Mouse (Mus musculus) hindlimb bud, embryonic 11.5 days (tissue): ENCODE data around the gene Col25a1.

Source experiments
- DNase-seq: peaks from one replicate; pipeline ENCODE4 v3.0.0-alpha.2; 2012; ENCODE audit warnings: low read depth, low spot score; ENCODE audit errors: extremely low spot score

Col25a1 gene

GRCm38 (mm10) chr3:130241924-130242323, 110.6 kb downstream of the Col25a1 start:
- DNase-seq = no peak

GRCm38 (mm10) chr3:130242647-130243296, 111.5 kb downstream of the Col25a1 start:
- no peak for DNase-seq

GRCm38 (mm10) chr3:130252355-130252754, 121.1 kb downstream of the Col25a1 start:
- no peak for DNase-seq

- DNase-seq = no peak
Observed at GRCm38 (mm10) chr3:130256059-130256458, 124.8 kb downstream of the Col25a1 start.

- no peak for DNase-seq
Observed at GRCm38 (mm10) chr3:130256610-130257009, 125.3 kb downstream of the Col25a1 start.

- no peak for DNase-seq
Observed at GRCm38 (mm10) chr3:130259670-130260069, 128.4 kb downstream of the Col25a1 start.

GRCm38 (mm10) chr3:130260316-130260715, 129.0 kb downstream of the Col25a1 start:
- DNase-seq = no peak

GRCm38 (mm10) chr3:130265104-130265503, 133.8 kb downstream of the Col25a1 start:
- no peak for DNase-seq

- no peak for DNase-seq
Observed at GRCm38 (mm10) chr3:130270509-130270908, 139.2 kb downstream of the Col25a1 start.

- DNase-seq = no peak
Observed at GRCm38 (mm10) chr3:130273949-130274348, 142.6 kb downstream of the Col25a1 start.

- DNase-seq = no peak
Observed at GRCm38 (mm10) chr3:130278298-130279050, 147.2 kb downstream of the Col25a1 start.

GRCm38 (mm10) chr3:130283011-130283760, 151.9 kb downstream of the Col25a1 start:
- DNase-seq = no peak

GRCm38 (mm10) chr3:130288102-130288501, 156.8 kb downstream of the Col25a1 start:
- DNase-seq = no peak

GRCm38 (mm10) chr3:130288756-130289155, 157.5 kb downstream of the Col25a1 start:
- DNase-seq = no peak

GRCm38 (mm10) chr3:130289220-130289619, 157.9 kb downstream of the Col25a1 start:
- no peak for DNase-seq

- no peak for DNase-seq
Observed at GRCm38 (mm10) chr3:130290175-130290574, 158.9 kb downstream of the Col25a1 start.

- DNase-seq = no peak
Observed at GRCm38 (mm10) chr3:130290672-130291071, 159.4 kb downstream of the Col25a1 start.

- no peak for DNase-seq
Observed at GRCm38 (mm10) chr3:130291926-130292325, 160.6 kb downstream of the Col25a1 start.

GRCm38 (mm10) chr3:130300530-130300929, 169.2 kb downstream of the Col25a1 start:
- no peak for DNase-seq

- no peak for DNase-seq
Observed at GRCm38 (mm10) chr3:130303597-130303996, 172.3 kb downstream of the Col25a1 start.

GRCm38 (mm10) chr3:130304827-130305226, 173.5 kb downstream of the Col25a1 start:
- no peak for DNase-seq

- no peak for DNase-seq
Observed at GRCm38 (mm10) chr3:130305686-130306085, 174.4 kb downstream of the Col25a1 start.
